Mouse (Mus musculus) activated CD4-positive, CD25-positive, alpha-beta regulatory T cell, adult 4 months (primary cell): ENCODE data around the gene Gm3239. TPM values are rescaled to one million over a fixed set of nuclear protein-coding genes. Genes with fewer than 3 reads are reported as not detected.
"Not testable (repeated sequence)": the region's sequence is repeated elsewhere in the genome, so short reads cannot be mapped to it uniquely, and the experiment has no call there.

Source experiments
- ATAC-seq: one replicate; pipeline ENCODE4 v1.8.0; 2017
- polyA plus RNA-seq, 2 experiments: library from polyadenylated mRNA; unstranded; fragments of 100-300 nt; shearing (Covaris generic); gene quantifications; one replicate each; pipeline ENCODE4 v1.2.1; 2017

The Gm3239 gene
- not detected for polyA plus RNA-seq

DNA sequence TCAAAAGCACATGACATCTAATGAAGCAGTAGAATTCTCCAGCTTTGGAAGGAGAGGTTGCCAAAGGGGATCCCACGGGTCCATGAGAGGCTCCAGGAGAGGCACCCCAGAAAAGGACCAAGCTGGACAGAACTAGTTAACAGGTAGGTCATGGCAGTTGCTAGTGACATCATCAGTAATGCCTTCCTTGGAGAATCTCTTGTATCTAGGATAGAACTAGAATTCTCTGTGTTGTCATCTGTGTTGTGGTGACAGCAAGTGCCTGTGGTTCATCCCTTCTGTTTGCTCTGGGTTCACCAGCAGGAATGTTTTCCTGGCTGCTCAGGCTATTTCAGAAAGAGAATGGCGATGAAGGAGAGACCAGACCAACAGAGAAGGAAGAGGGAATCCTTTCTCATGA, at the start of gene Gm3239:
Gene Gm3239, plus strand, starts transcription at position 301 of the 400 bp plus-strand sequence.
- not testable (repeated sequence) for ATAC-seq

DNA sequence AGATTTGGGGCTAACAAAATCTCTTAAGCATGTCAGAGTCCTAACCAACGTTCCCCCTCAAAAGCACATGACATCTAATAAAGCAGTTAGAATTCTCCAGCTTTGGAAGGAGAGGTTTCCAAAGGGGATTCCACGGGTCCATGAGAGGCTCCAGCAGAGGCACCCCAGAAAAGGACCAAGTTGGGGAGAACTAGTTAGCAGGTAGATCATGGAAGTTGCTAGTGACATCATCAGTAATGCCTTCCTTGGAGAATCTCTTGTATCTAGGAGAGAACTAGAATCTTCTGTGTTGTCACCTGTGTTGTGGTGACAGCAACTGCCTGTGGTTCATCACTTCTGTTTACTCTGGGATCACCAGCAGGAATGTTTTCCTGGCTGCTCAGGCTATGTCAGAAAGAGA, 31.9 kb upstream of the Gm3239 start, which contains the start of gene Gm8159:
Gene Gm8159, plus strand, starts transcription at position 301 of the 400 bp plus-strand sequence.
- not testable (repeated sequence) for ATAC-seq

- not testable (repeated sequence) for ATAC-seq
Measured at GRCm38 (mm10) chr14:4649309-4649708, 14.7 kb upstream of the Gm3239 start.

DNA sequence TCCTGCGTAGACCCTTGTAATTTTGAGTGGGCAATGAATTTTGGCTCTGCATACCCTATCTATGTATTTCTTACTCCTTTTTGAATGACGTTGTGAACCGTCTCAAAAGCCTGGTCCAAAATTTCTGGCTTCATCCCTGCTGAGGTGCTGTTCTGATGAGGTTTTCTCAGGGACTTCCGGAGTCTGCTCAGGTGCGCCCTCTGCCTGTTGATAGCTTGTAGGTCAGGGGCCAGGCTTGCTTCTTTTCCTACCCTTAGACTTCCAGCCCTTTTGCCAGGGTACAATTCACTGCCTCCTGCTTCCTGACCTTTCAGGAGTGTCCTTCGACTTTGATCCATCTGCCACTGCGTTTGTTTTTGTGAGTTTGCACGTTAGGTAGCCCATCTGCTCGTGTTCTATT, 13.7 kb upstream of the Gm3239 start:
- not testable (repeated sequence) for ATAC-seq

DNA sequence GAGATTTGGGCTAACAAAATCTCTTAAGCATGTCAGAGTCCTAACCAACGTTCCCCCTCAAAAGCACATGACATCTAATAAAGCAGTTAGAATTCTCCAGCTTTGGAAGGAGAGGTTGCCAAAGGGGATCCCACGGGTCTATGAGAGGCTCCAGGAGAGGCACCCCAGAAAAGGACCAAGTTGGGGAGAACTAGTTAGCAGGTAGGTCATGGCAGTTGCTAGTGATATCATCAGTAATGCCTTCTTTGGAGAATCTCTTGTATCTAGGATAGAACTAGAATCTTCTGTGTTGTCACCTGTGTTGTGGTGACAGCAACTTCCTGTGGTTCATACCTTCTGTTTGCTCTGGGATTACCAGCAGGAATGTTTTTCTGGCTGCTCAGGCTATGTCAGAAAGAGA, 44.9 kb downstream of the Gm3239 start, which contains the start of gene Gm7876:
Gene Gm7876, plus strand, starts transcription at position 301 of the 400 bp plus-strand sequence.
- not testable (repeated sequence) for ATAC-seq

Other genes starting within 250 kb of the Gm3239 start
- gene Gm3164, start 248.7 kb upstream of the Gm3239 start, polyA plus RNA-seq, result 1 to 10 TPM; 1.6 to 2.4 TPM
- 1 to 10 TPM in 1 of 2 experiments, not detected in 1; 2.6 TPM for gene Gm3173, start 233.2 kb upstream of the Gm3239 start, polyA plus RNA-seq
- gene Gm3182, start 182.4 kb upstream of the Gm3239 start, polyA plus RNA-seq, result not detected
- not detected for gene Gm3047, start 108.8 kb upstream of the Gm3239 start, polyA plus RNA-seq
- not detected for gene Gm8159, start 31.8 kb upstream of the Gm3239 start, polyA plus RNA-seq
- gene Gm7876, start 45.0 kb downstream of the Gm3239 start, polyA plus RNA-seq, result not detected
- gene Gm3252, start 62.6 kb downstream of the Gm3239 start, polyA plus RNA-seq, result 1 to 10 TPM; 2.1 to 5.2 TPM
- gene Gm9602, start 112.1 kb downstream of the Gm3239 start, polyA plus RNA-seq, result not detected
- not detected for gene Gm3269, start 173.9 kb downstream of the Gm3239 start, polyA plus RNA-seq
- gene Gm3264, start 191.4 kb downstream of the Gm3239 start, polyA plus RNA-seq, result under 1 TPM in 1 of 2 experiments, not detected in 1; 0.90 TPM
- gene Gm3278, start 228.2 kb downstream of the Gm3239 start, polyA plus RNA-seq, result not detected